Mouse (Mus musculus) intestine, embryonic 16.5 days (tissue): ENCODE results near the gene Cul7. TPM values are rescaled to one million over a fixed set of nuclear protein-coding genes. Genes with fewer than 3 reads are reported as not detected.

Source experiments
- ATAC-seq: fragments of 200-750 bp; cut with Nextera tagmentation; 2 replicates; pipeline ENCODE4 v1.8.0; 2017; ENCODE audit warnings: moderate TSS enrichment, moderate library complexity
- H3K27ac ChIP-seq: fragments of 300-500 bp; sonication (generic); 2 replicates; pipeline ENCODE4 v1.5.1; 2014; ENCODE audit warnings: mild to moderate bottlenecking, low read length
- H3K27me3 ChIP-seq: fragments of 300-500 bp; sonication (generic); replicated peaks from 2 replicates; pipeline ENCODE4 v1.6.1; 2014; ENCODE audit warnings: low read length, control low read depth, mixed read lengths; ENCODE audit not compliant: control insufficient read depth, insufficient read depth
- H3K36me3 ChIP-seq: fragments of 300-500 bp; sonication (generic); 2 replicates; pipeline ENCODE4 v1.6.1; 2014; ENCODE audit warnings: low read length, control low read depth; ENCODE audit not compliant: control insufficient read depth, insufficient read depth
- H3K4me1 ChIP-seq: fragments of 300-500 bp; sonication (generic); 2 replicates; pipeline ENCODE4 v1.6.1; 2014; ENCODE audit warnings: low read length, control low read depth, mixed read lengths; ENCODE audit not compliant: control insufficient read depth, insufficient read depth
- H3K4me2 ChIP-seq: fragments of 300-500 bp; sonication (generic); 2 replicates; pipeline ENCODE4 v1.6.1; 2014; ENCODE audit warnings: low read depth, low read length, control low read depth
- H3K4me3 ChIP-seq: fragments of 300-500 bp; sonication (generic); 2 replicates; pipeline ENCODE4 v1.5.1; 2014; ENCODE audit warnings: mild to moderate bottlenecking, low read length
- H3K9ac ChIP-seq: fragments of 300-500 bp; sonication (generic); 2 replicates; pipeline ENCODE4 v1.6.1; 2014; ENCODE audit warnings: low read depth, low read length
- H3K9me3 ChIP-seq: fragments of 300-500 bp; sonication (generic); 2 replicates; pipeline ENCODE4 v1.6.1; 2016; ENCODE audit warnings: low read length, control low read depth; ENCODE audit not compliant: control insufficient read depth
- whole genome bisulfite sequencing: fragments of 180-500 bp; shearing (Covaris S2); extraction: QIAGEN DNeasy Blood & Tissue Kit; methylation state at CpG from one replicate; pipeline ENCODE4 v1.1.7; 2014; 5-methylcytosine and 5-hydroxymethylcytosine counted together
- polyA plus RNA-seq: library from polyadenylated mRNA; unstranded; fragments of >200 nt; fragmentation: Nextera tagmentation; extraction: Ambion mirVana; gene quantifications from 2 replicates; pipeline ENCODE4 v1.2.1, GENCODE M21; 2015

Gene Cul7
- polyA plus RNA-seq, 1 experiment from 2014 or later, result 42.4 TPM

GRCm38 (mm10) chr17:46623819-46624557 lies 26.1 kb upstream of the Cul7 start:
- no peak overlapping the region for H3K4me3 ChIP-seq

GRCm38 (mm10) chr17:46624598-46624997 lies 25.5 kb upstream of the Cul7 start:
- H3K36me3 ChIP-seq, result no peaks in the 10 kb centered on the region
- H3K27me3 ChIP-seq, result no peaks in the 10 kb centered on the region
- no peak overlapping the region for H3K4me3 ChIP-seq
- ATAC-seq, result no peak
- H3K9me3 ChIP-seq, result no peaks in the 10 kb centered on the region
- 63% methylated on average over 12 of the region's 12 CpGs for WGBS
- H3K9ac ChIP-seq, result peak overlapping the region; percentile 21; the same call in 1 of the 2 replicates
- peaks cover 60% of the 10 kb centered on the region for H3K4me1 ChIP-seq
- H3K27ac ChIP-seq, result no peak overlapping the region
- peak overlapping the region; percentile 14; the same call in 1 of the 2 replicates for H3K4me2 ChIP-seq

More at GRCm38 (mm10) chr17:46623819-46624557, 26.1 kb upstream of the Cul7 start:
- 26% methylated on average over 10 of the region's 10 CpGs for WGBS
- Histone ChIP-seq H3K9me3 (no peaks in the 10 kb centered on the region), H3K36me3 (no peaks in the 10 kb centered on the region), H3K27me3 (no peaks in the 10 kb centered on the region), H3K9ac (peak overlapping the region; percentile 21; the same call in 1 of the 2 replicates), H3K4me2 (peak overlapping the region; percentile 14), H3K27ac (peak overlapping the region; percentile 40), H3K4me1 (peaks cover 65% of the 10 kb centered on the region)
- no peak for ATAC-seq

DNA sequence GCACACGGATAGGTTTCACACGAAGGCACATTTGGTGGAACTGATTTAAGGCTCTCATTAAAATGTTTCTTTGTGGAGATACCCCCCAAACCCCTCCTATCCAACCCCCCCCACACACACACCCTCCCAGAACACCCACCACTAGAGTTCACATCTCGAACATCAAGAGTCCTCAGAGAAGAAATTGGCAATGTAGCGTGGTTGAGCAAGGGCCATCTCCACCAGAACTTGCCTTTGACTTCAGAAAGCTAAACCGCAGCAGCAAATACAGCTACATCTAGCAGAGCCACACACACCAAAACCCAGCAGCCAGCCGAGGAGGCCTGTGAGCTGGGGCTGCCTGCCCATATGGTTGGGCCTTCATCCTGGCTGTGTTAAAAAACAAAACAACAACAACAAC lies 22.7 kb upstream of the Cul7 start:
- H3K4me2 ChIP-seq, result peak overlapping the region; percentile 76
- H3K9me3 ChIP-seq, result no peaks in the 10 kb centered on the region
- H3K27me3 ChIP-seq, result no peaks in the 10 kb centered on the region
- WGBS, result 37% methylated on average over 6 of the region's 6 CpGs
- H3K4me1 ChIP-seq, result peaks cover 50% of the 10 kb centered on the region
- H3K4me3 ChIP-seq, result peak overlapping the region; percentile 91
- H3K9ac ChIP-seq, result peak overlapping the region; percentile 98
- no peak for ATAC-seq
- no peak overlapping the region for H3K27ac ChIP-seq
- H3K36me3 ChIP-seq, result no peaks in the 10 kb centered on the region

DNA sequence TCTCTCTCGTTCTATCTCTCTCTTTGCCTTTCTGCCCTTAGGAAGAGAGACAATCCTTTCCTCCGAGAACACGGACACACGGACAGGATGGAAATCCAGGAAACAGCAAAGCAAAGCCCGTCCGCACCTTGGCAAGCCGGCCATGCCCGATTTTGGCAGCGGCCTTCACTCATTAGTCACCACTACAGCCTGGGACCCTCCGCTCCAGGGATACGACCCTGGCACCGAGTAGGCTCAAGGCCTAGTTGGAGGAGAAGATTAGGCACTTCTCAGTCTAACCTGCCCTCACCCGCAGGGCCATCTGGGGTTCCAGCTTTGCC lies 21.7 kb upstream of the Cul7 start:
- no peaks in the 10 kb centered on the region for H3K9me3 ChIP-seq
- H3K9ac ChIP-seq, result peak overlapping the region; percentile 98
- ATAC-seq, result peak; percentile 13
- H3K27me3 ChIP-seq, result no peaks in the 10 kb centered on the region
- H3K4me1 ChIP-seq, result peaks cover 43% of the 10 kb centered on the region
- peak overlapping the region; percentile 91 for H3K4me3 ChIP-seq
- WGBS, result under 1% methylated on average over 13 of the region's 13 CpGs
- H3K4me2 ChIP-seq, result peak overlapping the region; percentile 76
- peak overlapping the region; percentile 96 for H3K27ac ChIP-seq
- H3K36me3 ChIP-seq, result peaks cover 4% of the 10 kb centered on the region; the same call in 1 of the 2 replicates

DNA sequence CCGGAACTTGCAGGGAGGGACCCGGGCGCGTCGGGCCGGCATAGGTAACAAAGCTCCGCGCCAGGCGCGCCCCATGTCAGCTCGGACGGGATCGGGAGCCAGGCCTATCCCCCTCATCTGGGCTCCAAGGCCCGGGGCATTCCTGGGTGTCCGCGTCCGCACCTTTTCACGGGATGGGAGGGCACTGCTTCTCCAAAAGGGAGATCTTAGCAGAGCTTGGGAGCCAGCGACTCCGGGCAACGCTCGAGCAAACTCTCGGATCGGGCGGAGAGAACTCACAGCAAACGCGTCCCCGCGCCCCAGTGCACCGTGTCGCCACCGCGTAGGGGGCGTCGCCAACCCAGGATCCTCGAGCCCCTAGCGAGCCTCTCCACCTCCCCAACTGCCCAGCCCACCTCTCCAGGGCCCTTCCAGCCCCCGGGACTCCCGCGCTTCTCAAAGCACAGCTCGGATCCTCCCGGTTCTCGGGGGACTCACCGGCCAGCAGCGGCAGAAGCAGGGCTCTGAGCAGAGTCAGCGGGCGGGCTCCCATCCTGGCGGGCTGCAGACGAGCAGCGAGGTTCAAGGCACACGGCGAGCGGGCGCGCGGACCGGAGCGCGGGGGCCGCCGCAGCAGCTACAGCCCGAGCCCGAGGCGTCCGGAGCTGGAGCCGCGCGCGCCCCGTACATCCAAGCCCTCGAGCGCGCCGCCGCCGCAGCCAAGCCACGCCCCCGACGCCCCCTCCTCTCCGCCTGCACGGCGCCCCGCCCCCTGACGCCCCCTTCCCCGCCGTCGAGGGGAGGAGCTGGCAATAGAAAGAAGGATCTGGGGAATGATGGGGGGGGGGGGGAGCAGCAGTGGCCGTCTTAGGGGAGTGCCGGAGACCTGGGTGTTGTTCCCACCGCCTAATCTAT lies 21.1 kb upstream of the Cul7 start, which contains the start of gene Ptk7:
TSS of gene Ptk7 (minus strand) at position 714 of the 894 bp plus-strand sequence.
- H3K27ac ChIP-seq, result peak within 1 kb of the TSS; percentile 96
- no peaks in the 10 kb centered on the region for H3K27me3 ChIP-seq
- peaks cover 37% of the 10 kb centered on the region for H3K4me1 ChIP-seq
- peak within 1 kb of the TSS; percentile 91 for H3K4me3 ChIP-seq
- peak within 1 kb of the TSS; percentile 76 for H3K4me2 ChIP-seq
- H3K36me3 ChIP-seq, result peaks cover 5% of the 10 kb centered on the region; the same call in 1 of the 2 replicates
- no peaks in the 10 kb centered on the region for H3K9me3 ChIP-seq
- peak within 1 kb of the TSS; percentile 98 for H3K9ac ChIP-seq
- under 1% methylated on average over 70 of the region's 90 CpGs for WGBS
- peak; percentile 67 for ATAC-seq

- 12% methylated on average over 12 of the region's 12 CpGs for WGBS
- Histone ChIP-seq H3K27ac (peak overlapping the region; percentile 96), H3K9ac (peak overlapping the region; percentile 98), H3K36me3 (peaks cover 5% of the 10 kb centered on the region; the same call in 1 of the 2 replicates), H3K4me2 (peak overlapping the region; percentile 76), H3K27me3 (no peaks in the 10 kb centered on the region), H3K4me3 (peak overlapping the region; percentile 91), H3K9me3 (no peaks in the 10 kb centered on the region), H3K4me1 (peaks cover 29% of the 10 kb centered on the region)
- peak; percentile 77 for ATAC-seq
Measured at GRCm38 (mm10) chr17:46629685-46630441, 20.3 kb upstream of the Cul7 start.

- Histone ChIP-seq H3K9ac (no peak overlapping the region), H3K4me1 (peaks cover 2% of the 10 kb centered on the region; the same call in 1 of the 2 replicates), H3K4me2 (no peak overlapping the region), H3K9me3 (no peaks in the 10 kb centered on the region), H3K4me3 (no peak overlapping the region), H3K36me3 (peaks cover 21% of the 10 kb centered on the region), H3K27ac (no peak overlapping the region), H3K27me3 (no peaks in the 10 kb centered on the region)
- peak; percentile 43 for ATAC-seq
- 20% methylated on average over 15 of the region's 15 CpGs for WGBS
Measured at GRCm38 (mm10) chr17:46636831-46637523, 13.2 kb upstream of the Cul7 start.

DNA sequence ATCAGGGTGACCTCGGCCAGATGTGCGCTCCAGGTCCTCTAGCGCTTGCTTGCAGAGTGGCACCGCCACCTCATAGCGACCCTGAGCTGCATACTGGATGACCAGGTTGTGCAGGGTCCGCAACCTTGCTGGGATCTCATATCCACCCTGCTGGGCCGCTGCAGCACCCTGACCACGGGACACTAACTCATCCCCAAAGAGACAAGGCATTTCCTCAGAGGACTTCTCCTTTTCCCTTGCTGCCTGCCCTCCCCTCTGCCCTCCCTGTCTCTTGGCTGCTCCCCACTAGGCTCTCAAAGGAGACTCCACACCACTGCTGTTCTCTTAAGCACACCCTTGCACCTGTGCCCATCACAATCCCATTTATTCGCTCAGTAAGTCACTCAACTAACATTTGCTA lies 10.2 kb upstream of the Cul7 start:
- ATAC-seq, result no peak
- no peak overlapping the region for H3K27ac ChIP-seq
- H3K9me3 ChIP-seq, result no peaks in the 10 kb centered on the region
- H3K27me3 ChIP-seq, result no peaks in the 10 kb centered on the region
- H3K4me2 ChIP-seq, result no peak overlapping the region
- WGBS, result 82% methylated on average over 9 of the region's 9 CpGs
- peaks cover 18% of the 10 kb centered on the region for H3K36me3 ChIP-seq
- H3K9ac ChIP-seq, result no peak overlapping the region
- no peak overlapping the region for H3K4me3 ChIP-seq
- peaks cover 5% of the 10 kb centered on the region; the same call in 1 of the 2 replicates for H3K4me1 ChIP-seq
